Mouse (Mus musculus): ENCODE data around the gene Art3. TPM values are rescaled to one million over a fixed set of nuclear protein-coding genes. Genes with fewer than 3 reads are reported as not detected.

Gene Art3
- polyA plus RNA-seq, 1 experiment from 2014 or later, result 5.2 TPM

DNA sequence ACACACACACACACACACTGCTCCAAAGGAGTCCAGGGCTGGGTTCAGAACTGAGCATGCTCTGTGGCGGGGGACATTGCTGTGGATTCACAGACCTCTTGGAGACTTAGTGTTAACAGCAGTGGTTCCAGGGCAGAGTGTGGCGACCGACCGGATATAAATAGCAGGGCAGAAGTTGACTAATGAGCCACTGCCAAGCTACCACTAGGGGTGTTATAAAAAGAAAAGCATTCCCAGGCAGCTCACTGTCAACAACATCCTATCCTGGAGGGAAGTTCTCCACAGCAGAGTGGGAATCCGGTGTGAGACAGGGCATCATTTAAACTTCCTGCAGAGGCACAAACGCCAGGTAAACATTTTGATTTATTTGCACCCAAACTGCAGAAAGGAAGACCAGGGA lies 55.0 kb downstream of the Art3 start:
- Histone ChIP-seq H3K27ac (no peak overlapping the region), H3K4me1 (peaks cover 12% of the 10 kb centered on the region; the same call in 1 of the 2 replicates), H3K36me3 (no peaks in the 10 kb centered on the region), H3K4me3 (no peak overlapping the region), H3K9ac (no peak overlapping the region), H3K9me3 (no peaks in the 10 kb centered on the region), H3K4me2 (replicated peaks) (no peak overlapping the region), H3K27me3 (peaks cover 19% of the 10 kb centered on the region)
- WGBS, result 25% methylated on average over 6 of the region's 6 CpGs
- ATAC-seq (ENCODE audit: low FRiP score, low read depth), result no peak

DNA sequence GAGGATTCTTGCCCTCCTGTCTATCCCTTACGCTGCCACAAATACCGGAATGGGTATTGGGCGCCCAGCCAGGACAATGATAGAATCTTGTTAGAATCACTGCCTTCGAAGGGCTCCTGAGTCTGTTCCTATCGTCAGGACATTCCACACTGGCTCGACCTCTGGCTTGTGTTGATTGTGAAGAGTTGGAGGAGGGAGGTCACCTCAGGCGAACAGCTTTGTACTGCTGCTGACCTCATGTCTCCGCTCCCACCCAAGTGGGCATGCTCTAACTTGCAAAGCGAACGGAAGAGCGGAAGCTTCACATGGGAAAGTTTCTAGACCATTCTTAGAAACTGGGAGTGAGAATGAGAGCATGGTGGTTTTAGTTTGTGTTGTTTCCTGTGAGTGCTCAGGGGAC lies 55.8 kb downstream of the Art3 start:
- Histone ChIP-seq H3K9me3 (no peaks in the 10 kb centered on the region), H3K9ac (no peak overlapping the region), H3K27ac (no peak overlapping the region), H3K36me3 (no peaks in the 10 kb centered on the region), H3K4me2 (replicated peaks) (no peak overlapping the region), H3K4me1 (peaks cover 12% of the 10 kb centered on the region; the same call in 1 of the 2 replicates), H3K27me3 (peaks cover 27% of the 10 kb centered on the region), H3K4me3 (no peak overlapping the region)
- ATAC-seq (ENCODE audit: low FRiP score, low read depth), result no peak
- WGBS, result 75% methylated on average over 11 of the region's 11 CpGs

DNA sequence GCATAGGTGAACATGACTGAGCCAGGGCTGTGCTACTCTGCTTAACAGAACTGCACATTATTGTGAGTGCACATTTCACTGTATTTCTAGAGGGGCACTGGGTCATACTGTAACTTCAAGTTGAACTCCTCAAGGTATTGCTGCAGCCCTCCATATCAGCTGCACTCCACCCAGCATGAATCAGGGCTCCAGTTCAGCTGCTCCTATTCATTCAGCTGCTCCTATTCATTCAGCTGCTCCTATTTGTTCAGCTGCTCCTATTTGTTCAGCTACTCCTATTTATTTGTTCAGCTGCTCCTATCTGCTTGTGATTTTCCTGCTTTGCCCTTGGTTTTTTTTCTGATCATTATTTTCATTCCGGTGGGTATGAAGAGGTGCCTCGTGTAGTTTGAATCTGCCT lies 58.4 kb downstream of the Art3 start:
- ATAC-seq (ENCODE audit: low FRiP score, low read depth), result no peak
- no peak overlapping the region for H3K4me2 ChIP-seq (replicated peaks)
- H3K4me1 ChIP-seq, result peaks cover 12% of the 10 kb centered on the region; the same call in 1 of the 2 replicates
- peaks cover 44% of the 10 kb centered on the region for H3K27me3 ChIP-seq
- no peak overlapping the region for H3K9ac ChIP-seq
- no peak overlapping the region for H3K27ac ChIP-seq
- H3K9me3 ChIP-seq, result no peaks in the 10 kb centered on the region
- H3K36me3 ChIP-seq, result no peaks in the 10 kb centered on the region
- 85% methylated on average over 2 of the region's 2 CpGs for WGBS
- H3K4me3 ChIP-seq, result no peak overlapping the region

DNA sequence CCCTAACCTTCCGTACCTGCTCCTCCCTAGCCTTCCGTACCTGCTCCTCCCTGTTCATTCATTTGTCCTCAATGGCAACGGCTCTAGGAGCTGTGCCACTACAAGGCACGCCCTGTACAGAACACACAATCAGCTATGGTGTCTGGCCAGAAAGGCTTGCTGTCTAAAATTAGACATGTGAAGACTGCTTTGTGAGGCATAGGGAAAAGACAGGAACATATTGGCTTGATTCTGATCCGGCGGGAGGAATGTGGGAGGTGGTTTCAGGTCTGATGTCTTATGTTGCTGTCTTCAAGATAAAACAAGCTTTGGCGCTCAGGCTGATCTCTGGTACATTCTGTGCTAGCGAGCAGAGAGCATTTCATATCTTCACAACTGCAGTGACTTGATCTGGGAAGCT lies 59.0 kb downstream of the Art3 start:
- Histone ChIP-seq H3K9me3 (no peaks in the 10 kb centered on the region), H3K4me3 (no peak overlapping the region), H3K27ac (no peak overlapping the region), H3K4me2 (replicated peaks) (no peak overlapping the region), H3K4me1 (peaks cover 12% of the 10 kb centered on the region; the same call in 1 of the 2 replicates), H3K36me3 (no peaks in the 10 kb centered on the region), H3K27me3 (peaks cover 44% of the 10 kb centered on the region), H3K9ac (no peak overlapping the region)
- WGBS, result 81% methylated on average over 8 of the region's 8 CpGs
- ATAC-seq (ENCODE audit: low FRiP score, low read depth), result no peak

DNA sequence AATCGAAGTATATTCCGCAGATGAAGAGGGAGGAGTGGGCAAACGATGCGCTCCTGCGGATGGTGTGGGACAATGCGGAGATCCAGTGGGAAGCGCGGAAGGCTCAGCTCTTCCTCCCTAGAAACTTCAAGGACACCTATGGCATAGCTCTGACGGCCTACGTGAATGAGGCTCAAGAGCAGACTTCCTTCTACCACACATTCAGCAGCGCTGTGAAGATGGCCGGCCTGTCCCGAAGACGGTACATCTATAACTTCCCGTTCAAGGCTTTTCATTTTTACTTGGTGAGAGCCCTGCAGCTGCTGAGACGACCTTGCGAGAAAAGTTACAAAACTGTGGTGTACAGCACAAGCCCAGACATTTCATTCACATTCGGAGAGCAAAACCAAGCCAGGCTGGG lies 60.9 kb downstream of the Art3 start:
- Histone ChIP-seq H3K9me3 (no peaks in the 10 kb centered on the region), H3K27me3 (peaks cover 44% of the 10 kb centered on the region), H3K4me2 (replicated peaks) (peak overlapping the region; percentile 55), H3K27ac (no peak overlapping the region), H3K4me3 (peak overlapping the region; percentile 21), H3K4me1 (peaks cover 12% of the 10 kb centered on the region; the same call in 1 of the 2 replicates), H3K9ac (no peak overlapping the region), H3K36me3 (no peaks in the 10 kb centered on the region)
- 43% methylated on average over 18 of the region's 18 CpGs for WGBS
- ATAC-seq (ENCODE audit: low FRiP score, low read depth), result no peak

DNA sequence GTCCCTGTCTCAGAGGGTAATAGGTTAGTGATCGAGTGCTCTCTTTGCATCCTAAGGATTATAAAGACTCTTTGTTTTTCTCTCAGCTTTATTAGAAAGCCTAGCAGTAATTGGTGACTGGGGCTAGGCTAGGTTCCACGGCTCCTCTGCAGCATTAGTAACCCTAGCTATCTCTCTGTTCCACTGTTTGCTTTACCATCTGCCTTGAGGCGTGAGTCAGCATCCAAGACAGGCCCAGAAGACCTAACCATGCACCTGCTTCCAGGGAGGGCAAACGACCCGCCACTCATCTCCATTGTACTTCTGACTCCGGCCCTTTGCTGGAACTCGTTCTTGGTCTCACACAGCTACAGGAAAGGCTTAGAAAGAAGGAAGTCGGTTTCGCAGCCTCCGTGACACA lies 62.2 kb downstream of the Art3 start:
- H3K4me1 ChIP-seq, result peaks cover 10% of the 10 kb centered on the region; the same call in 1 of the 2 replicates
- H3K36me3 ChIP-seq, result no peaks in the 10 kb centered on the region
- H3K27me3 ChIP-seq, result peaks cover 44% of the 10 kb centered on the region
- H3K9me3 ChIP-seq, result no peaks in the 10 kb centered on the region
- WGBS, result 67% methylated on average over 10 of the region's 10 CpGs
- H3K4me3 ChIP-seq, result no peak overlapping the region
- no peak for ATAC-seq (ENCODE audit: low FRiP score, low read depth)
- no peak overlapping the region for H3K27ac ChIP-seq
- H3K9ac ChIP-seq, result no peak overlapping the region
- H3K4me2 ChIP-seq (replicated peaks), result no peak overlapping the region

DNA sequence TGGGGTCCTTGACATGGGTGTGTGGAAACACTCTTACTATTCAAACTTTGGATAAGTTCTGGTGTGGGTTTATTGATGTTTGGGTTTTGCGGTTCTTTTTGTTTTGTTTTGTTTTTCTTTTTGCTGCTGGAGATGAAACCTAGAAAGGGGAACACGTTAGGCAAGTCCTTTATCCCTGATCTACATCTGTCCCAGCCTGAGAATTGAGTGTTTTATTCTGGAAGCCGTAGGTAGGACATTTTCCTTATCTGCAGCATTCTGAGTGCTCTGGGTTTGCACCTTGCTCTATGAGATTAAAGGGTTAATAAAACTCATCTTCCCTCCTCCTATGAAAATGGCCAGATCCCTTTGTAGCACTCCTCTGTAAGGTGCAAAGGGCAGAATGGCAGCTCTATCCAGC lies 64.1 kb downstream of the Art3 start:
- H3K27me3 ChIP-seq, result peaks cover 34% of the 10 kb centered on the region
- 83% methylated on average over 3 of the region's 3 CpGs for WGBS
- no peak overlapping the region for H3K27ac ChIP-seq
- H3K4me2 ChIP-seq (replicated peaks), result no peak overlapping the region
- no peaks in the 10 kb centered on the region for H3K9me3 ChIP-seq
- no peaks in the 10 kb centered on the region for H3K36me3 ChIP-seq
- no peaks in the 10 kb centered on the region for H3K4me1 ChIP-seq
- ATAC-seq (ENCODE audit: low FRiP score, low read depth), result no peak
- H3K4me3 ChIP-seq, result no peak overlapping the region
- H3K9ac ChIP-seq, result no peak overlapping the region

DNA sequence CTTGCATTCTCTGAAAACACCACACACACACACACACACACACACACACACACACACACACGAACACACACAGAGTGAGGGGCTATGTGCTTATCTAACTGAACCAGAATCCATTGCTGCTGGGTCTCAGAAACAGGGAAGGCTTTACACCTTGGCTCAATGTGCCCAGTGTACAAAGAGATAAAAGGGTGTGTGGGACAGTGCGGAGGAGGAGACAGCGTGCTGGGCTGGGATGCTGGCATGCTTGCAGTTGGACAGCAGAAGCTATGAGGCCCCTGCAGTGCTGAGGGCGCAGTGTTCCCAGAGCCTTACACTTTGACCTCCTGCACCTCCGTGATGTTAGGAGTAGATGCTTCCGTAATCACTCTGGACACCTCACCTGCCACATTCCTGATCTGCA lies 64.8 kb downstream of the Art3 start:
- Histone ChIP-seq H3K27me3 (peaks cover 27% of the 10 kb centered on the region), H3K36me3 (no peaks in the 10 kb centered on the region), H3K9me3 (no peaks in the 10 kb centered on the region), H3K9ac (no peak overlapping the region), H3K27ac (no peak overlapping the region), H3K4me2 (replicated peaks) (no peak overlapping the region), H3K4me3 (no peak overlapping the region), H3K4me1 (no peaks in the 10 kb centered on the region)
- ATAC-seq (ENCODE audit: low FRiP score, low read depth), result no peak
- WGBS, result 90% methylated on average over 6 of the region's 6 CpGs

DNA sequence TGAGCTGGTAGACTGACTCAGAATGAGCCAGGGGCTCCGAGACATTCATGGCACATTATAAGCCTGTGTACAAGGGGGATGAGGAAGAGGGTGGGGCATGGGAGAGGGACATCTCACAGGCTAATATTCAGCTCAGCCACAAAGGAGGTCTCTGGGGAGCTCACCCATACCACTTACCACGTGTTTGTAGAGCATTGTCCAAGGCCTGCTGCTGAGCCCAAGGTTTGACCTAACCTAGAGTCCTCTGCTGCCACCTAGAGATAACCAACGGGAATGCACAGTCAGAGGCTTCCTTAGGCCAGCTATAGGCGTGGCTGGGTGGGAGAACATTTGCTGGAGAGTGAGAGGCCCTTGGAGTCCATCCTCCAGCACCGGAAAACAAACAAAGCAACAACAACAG lies 66.5 kb downstream of the Art3 start:
- no peaks in the 10 kb centered on the region for H3K4me1 ChIP-seq
- H3K4me3 ChIP-seq, result no peak overlapping the region
- ATAC-seq (ENCODE audit: low FRiP score, low read depth), result peak; percentile 86; the same call in 1 of the 2 replicates
- H3K9me3 ChIP-seq, result no peaks in the 10 kb centered on the region
- H3K27ac ChIP-seq, result no peak overlapping the region
- H3K9ac ChIP-seq, result no peak overlapping the region
- no peak overlapping the region for H3K4me2 ChIP-seq (replicated peaks)
- 24% methylated on average over 5 of the region's 5 CpGs for WGBS
- no peaks in the 10 kb centered on the region for H3K36me3 ChIP-seq
- peaks cover 10% of the 10 kb centered on the region for H3K27me3 ChIP-seq

DNA sequence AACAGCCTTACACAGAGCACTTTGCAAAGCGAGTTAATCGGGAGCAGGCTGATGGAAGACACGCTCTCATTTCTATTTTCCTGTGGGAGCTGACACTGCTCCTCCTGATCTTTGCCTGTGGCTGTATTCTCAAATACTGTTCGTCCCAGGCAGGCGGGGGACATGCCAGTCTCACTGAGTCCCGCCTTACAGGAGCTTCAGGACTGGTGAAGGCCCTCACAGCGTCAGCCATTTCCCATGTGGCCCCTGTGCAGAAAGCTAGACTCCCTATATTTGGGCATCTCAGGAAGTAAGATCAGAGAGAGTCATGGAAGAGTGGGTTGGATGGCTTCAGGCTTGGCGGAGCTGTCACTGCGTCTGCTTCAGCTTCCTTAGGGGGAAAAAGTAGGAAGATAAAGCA lies 71.2 kb downstream of the Art3 start:
- whole genome bisulfite sequencing, result 80% methylated on average over 9 of the region's 9 CpGs
- Histone ChIP-seq H3K27me3 (no peaks in the 10 kb centered on the region), H3K9me3 (no peaks in the 10 kb centered on the region), H3K27ac (no peak overlapping the region), H3K36me3 (no peaks in the 10 kb centered on the region), H3K4me1 (peaks cover 11% of the 10 kb centered on the region), H3K4me2 (replicated peaks) (no peak overlapping the region), H3K9ac (no peak overlapping the region), H3K4me3 (no peak overlapping the region)
- no peak for ATAC-seq (ENCODE audit: low FRiP score, low read depth)

DNA sequence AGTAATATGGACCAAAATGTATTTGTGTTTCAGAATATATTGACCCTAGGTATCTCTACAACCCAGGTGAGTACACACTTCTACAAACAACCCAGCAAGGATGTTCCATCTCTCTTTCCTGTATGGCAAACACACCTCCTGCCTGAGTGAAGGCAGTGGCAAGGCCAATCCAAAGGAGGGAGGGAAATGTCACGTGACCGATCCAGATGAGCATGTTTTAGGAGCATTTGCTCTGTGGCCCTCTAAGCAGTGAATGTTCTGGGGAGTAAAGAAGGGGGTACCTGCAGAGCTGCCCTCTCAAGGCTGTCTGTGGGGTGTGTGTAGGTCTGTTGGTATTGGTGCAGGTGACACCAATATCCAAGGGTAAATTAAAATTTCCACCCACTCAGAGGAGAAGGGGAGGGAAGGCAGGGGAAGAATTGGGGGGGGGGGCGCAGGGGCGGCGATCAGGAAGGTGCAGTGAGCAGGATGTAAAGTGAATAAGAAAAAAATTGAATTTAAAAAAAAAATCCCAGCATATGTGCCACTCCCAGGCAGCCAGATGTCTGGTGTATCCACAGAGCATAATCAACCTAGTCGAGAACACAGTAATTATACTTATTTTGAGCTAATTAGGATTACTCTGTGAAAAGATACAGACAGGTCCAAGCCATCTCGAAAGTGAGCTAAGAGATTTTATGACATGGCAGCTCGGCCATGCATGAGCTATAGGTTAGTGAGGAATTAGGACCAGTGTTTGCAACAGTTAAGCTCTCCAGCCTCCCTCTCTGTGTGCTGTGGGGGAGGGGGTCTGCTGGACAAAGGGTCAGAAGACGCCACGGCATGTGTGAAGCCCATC lies 72.2 kb downstream of the Art3 start:
- Histone ChIP-seq H3K27me3 (no peaks in the 10 kb centered on the region), H3K36me3 (no peaks in the 10 kb centered on the region), H3K9ac (no peak overlapping the region), H3K4me3 (no peak overlapping the region), H3K4me2 (replicated peaks) (0 out of 2 replicates have a peak overlapping the region, but pooled peaks have one; percentile 7), H3K9me3 (no peaks in the 10 kb centered on the region), H3K27ac (no peak overlapping the region), H3K4me1 (peaks cover 11% of the 10 kb centered on the region)
- 35% methylated on average over 10 of the region's 10 CpGs for WGBS
- peak; percentile 59; the same call in 1 of the 2 replicates for ATAC-seq (ENCODE audit: low FRiP score, low read depth)

DNA sequence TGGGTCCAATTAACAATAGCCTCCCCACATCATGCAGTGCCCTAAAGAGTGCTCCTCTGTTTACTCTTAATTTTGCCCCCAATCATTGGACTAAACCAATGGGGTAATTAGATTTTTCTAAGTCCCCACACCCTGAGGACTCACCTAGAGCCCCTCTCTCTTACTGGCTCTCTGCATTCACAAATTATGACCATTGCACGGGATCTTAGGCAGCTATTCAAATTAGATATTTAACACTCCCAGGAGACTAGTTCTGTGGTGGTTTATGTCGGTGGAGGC lies 72.7 kb downstream of the Art3 start:
- H3K4me3 ChIP-seq, result no peak overlapping the region
- ATAC-seq (ENCODE audit: low FRiP score, low read depth), result no peak
- H3K9ac ChIP-seq, result no peak overlapping the region
- no peaks in the 10 kb centered on the region for H3K27me3 ChIP-seq
- WGBS, result 12% methylated on average over 2 of the region's 2 CpGs
- peaks cover 11% of the 10 kb centered on the region for H3K4me1 ChIP-seq
- no peaks in the 10 kb centered on the region for H3K36me3 ChIP-seq
- H3K9me3 ChIP-seq, result no peaks in the 10 kb centered on the region
- 0 out of 2 replicates have a peak overlapping the region, but pooled peaks have one; percentile 7 for H3K4me2 ChIP-seq (replicated peaks)
- H3K27ac ChIP-seq, result no peak overlapping the region

Data from limb, embryonic 13.5 days (tissue).